ENCODE assay signal across 9 mouse cellular contexts in the genomic region with DNA sequence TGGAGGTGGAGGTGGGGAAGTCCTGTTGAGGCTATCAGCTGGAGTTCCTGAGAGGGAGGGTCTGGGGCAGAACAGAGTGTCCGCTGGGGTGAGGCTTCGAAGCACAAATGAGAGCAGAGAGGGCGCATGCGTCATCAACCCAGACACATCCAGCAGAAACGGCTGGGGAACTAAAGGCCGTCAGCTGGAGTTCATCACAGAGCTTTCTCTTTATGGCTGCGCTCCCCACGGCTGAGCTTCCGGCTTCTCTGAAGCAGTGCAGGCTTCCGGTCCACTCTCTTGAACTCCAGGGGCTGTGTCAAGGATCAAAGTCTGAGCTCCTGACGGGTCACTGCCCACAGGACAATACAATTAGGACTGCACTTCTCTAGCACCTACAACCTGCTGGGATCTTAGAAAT. TPM values are rescaled to one million over a fixed set of nuclear protein-coding genes. Genes with fewer than 3 reads are reported as not detected.
DNase-seq lines count a peak whose midpoint lies in the region; ATAC-seq and TF ChIP-seq lines count a peak whose summit lies in the region.
"Had no signal": no experiment of that assay in that cellular context is flagged by ENCODE, and none has a peak within 500 bp of the region (broad histone marks: within the 10 kb centered on the region; RNA-seq: fewer than 3 reads in every experiment).

No protein-coding gene starts in this region.

- peak overlapping the region; percentile 33; the same call in 1 of the 2 replicates for H3K27ac ChIP-seq in MEL (ENCODE audit: control insufficient read depth, low read depth, low read length)
- peak overlapping the region; percentile 35; the same call in 1 of the 2 replicates for H3K27ac ChIP-seq in heart, postnatal 0 days (ENCODE audit: low read depth)
- peak overlapping the region; percentile 78; the same call in 1 of the 2 replicates for H3K27ac ChIP-seq in kidney, postnatal 0 days
- H3K27ac ChIP-seq in stomach, embryonic 16.5 days (ENCODE audit: low read length), result peak overlapping the region; percentile 46; the same call in 1 of the 2 replicates

- TF ChIP-seq CTCF in MEL (IDR thresholded peaks at IDR 0.05 in 2 of 3, conservative IDR thresholded peaks at IDR 0.05 in 1 of 3; ENCODE audit: control insufficient read depth in 1 of 3, insufficient read depth in 1 of 3, low read depth in 2 of 3, low read length in 3 of 3, poor library complexity in 1 of 3, severe bottlenecking in 1 of 3), result no peak
- TF ChIP-seq CTCF in heart, postnatal 0 days (IDR thresholded peaks at IDR 0.05; ENCODE audit: low read depth), result no peak
- TF ChIP-seq CTCF in kidney, postnatal 0 days (IDR thresholded peaks at IDR 0.05; ENCODE audit: low read depth), result no peak

- TF ChIP-seq EP300 in MEL (IDR thresholded peaks at IDR 0.05; ENCODE audit: low read depth in 1 of 2, low read length in 2 of 2), result no peak
- TF ChIP-seq EP300 in heart, postnatal 0 days (IDR thresholded peaks at IDR 0.05; ENCODE audit: low read depth), result no peak

- peak overlapping the region; percentile 38 for H3K4me2 ChIP-seq in heart, postnatal 0 days (ENCODE audit: low read depth, low read length)
- H3K4me2 ChIP-seq in kidney, postnatal 0 days (ENCODE audit: low read length), result peak overlapping the region; percentile 36
- peak overlapping the region; percentile 48 for H3K4me2 ChIP-seq in stomach, embryonic 16.5 days (ENCODE audit: low read depth, low read length)

- no peak for TF ChIP-seq RAD21 in MEL (IDR thresholded peaks at IDR 0.05; ENCODE audit: low read depth, low read length)

- peak overlapping the region; percentile 71 for H3K9ac ChIP-seq in MEL (ENCODE audit: control insufficient read depth, low read depth, low read length, poor library complexity, severe bottlenecking)
- H3K9ac ChIP-seq in heart, postnatal 0 days (replicated peaks; ENCODE audit: low read depth, low read length), result no peak overlapping the region; the same call in 1 of the 2 replicates
- H3K9ac ChIP-seq in kidney, postnatal 0 days (ENCODE audit: low read depth, low read length), result 0 out of 2 replicates have a peak overlapping the region, but pooled peaks have one; percentile 4
- peak overlapping the region; percentile 60 for H3K9ac ChIP-seq in stomach, embryonic 16.5 days (ENCODE audit: low read length)

- peak in 1 of 2 experiments; percentile 29; a peak in 1 of 4 replicates for TF ChIP-seq POLR2A in MEL (IDR thresholded peaks at IDR 0.05; ENCODE audit: control insufficient read depth in 1 of 2, insufficient read depth in 1 of 2, low read depth in 1 of 2, low read length in 2 of 2, poor library complexity in 1 of 2)

- DNase-seq in MEL (ENCODE audit: low read depth, low spot score), result peak; percentile 69
- DNase-seq in embryo, embryonic 11.5 days (ENCODE audit: low read depth, low spot score), result peak; percentile 68
- DNase-seq in heart, postnatal 0 days (ENCODE audit: low spot score), result peak; percentile 72
- peak; percentile 96 for DNase-seq in kidney, postnatal 0 days (ENCODE audit: low spot score)
- no peak for DNase-seq in left cerebral cortex, postnatal 4 days
- DNase-seq in frontal cortex, postnatal 14 days (ENCODE audit: low spot score in 2 of 2), result no peak

- no peaks in the 10 kb centered on the region for H3K36me3 ChIP-seq in MEL (ENCODE audit: control insufficient read depth in 1 of 2, insufficient read depth in 2 of 2, low read length in 2 of 2)
- no peaks in the 10 kb centered on the region for H3K36me3 ChIP-seq in heart, postnatal 0 days (replicated peaks; ENCODE audit: control insufficient read depth, insufficient read depth, low read length)
- H3K36me3 ChIP-seq in kidney, postnatal 0 days (ENCODE audit: insufficient read depth, low read length), result no peaks in the 10 kb centered on the region
- H3K36me3 ChIP-seq in megakaryocyte, embryonic 14.5 days (replicated peaks; ENCODE audit: low read length), result no peaks in the 10 kb centered on the region
- no peaks in the 10 kb centered on the region for H3K36me3 ChIP-seq in stomach, embryonic 16.5 days (ENCODE audit: control insufficient read depth, insufficient read depth, low read length)

- H3K4me3 ChIP-seq in MEL (ENCODE audit: control insufficient read depth in 1 of 2, insufficient read depth in 1 of 2, low read depth in 2 of 2, low read length in 2 of 2), result peak overlapping the region; percentile 52 to 76
- H3K4me3 ChIP-seq in heart, postnatal 0 days (ENCODE audit: low read depth, low read length), result peak overlapping the region; percentile 20
- no peak overlapping the region for H3K4me3 ChIP-seq in kidney, postnatal 0 days (replicated peaks; ENCODE audit: low read depth, low read length)
- H3K4me3 ChIP-seq in megakaryocyte, embryonic 14.5 days (replicated peaks), result peak overlapping the region; percentile 86
- H3K4me3 ChIP-seq in stomach, embryonic 16.5 days (replicated peaks; ENCODE audit: low read length), result peak overlapping the region; percentile 27

- ATAC-seq in heart, postnatal 0 days (ENCODE audit: insufficient read depth, low read depth), result peak; percentile 59
- peak; percentile 83 for ATAC-seq in kidney, postnatal 0 days (replicated peaks; ENCODE audit: low FRiP score, low read depth)
- ATAC-seq in stomach, embryonic 16.5 days (ENCODE audit: insufficient read depth, low FRiP score), result peak; percentile 85

- no peaks in the 10 kb centered on the region for H3K4me1 ChIP-seq in MEL (ENCODE audit: control insufficient read depth in 1 of 2, insufficient read depth in 2 of 2, low read length in 2 of 2)
- H3K4me1 ChIP-seq in heart, postnatal 0 days (ENCODE audit: control insufficient read depth, insufficient read depth), result peaks cover 15% of the 10 kb centered on the region
- H3K4me1 ChIP-seq in kidney, postnatal 0 days (replicated peaks; ENCODE audit: insufficient read depth, low read length), result peaks cover 8% of the 10 kb centered on the region; the same call in 1 of the 2 replicates
- peaks cover 21% of the 10 kb centered on the region for H3K4me1 ChIP-seq in megakaryocyte, embryonic 14.5 days
- peaks cover 15% of the 10 kb centered on the region for H3K4me1 ChIP-seq in stomach, embryonic 16.5 days (ENCODE audit: control insufficient read depth, insufficient read depth, low read length)

- intact Hi-C loops in left cerebral cortex, postnatal 4 days (cut with DNase I), result no loop called here

- no peaks in the 10 kb centered on the region for H3K9me3 ChIP-seq in MEL (replicated peaks; ENCODE audit: insufficient read depth, low read length)
- no peaks in the 10 kb centered on the region for H3K9me3 ChIP-seq in heart, postnatal 0 days (replicated peaks; ENCODE audit: control insufficient read depth, low read length)
- no peaks in the 10 kb centered on the region for H3K9me3 ChIP-seq in kidney, postnatal 0 days (replicated peaks; ENCODE audit: low read length)
- H3K9me3 ChIP-seq in megakaryocyte, embryonic 14.5 days, result 0 out of 2 replicates have a peak, but pooled peaks cover under 1% of the 10 kb centered on the region
- H3K9me3 ChIP-seq in stomach, embryonic 16.5 days (replicated peaks; ENCODE audit: control insufficient read depth, low read length), result no peaks in the 10 kb centered on the region

- WGBS in heart, postnatal 0 days, result 3% methylated on average over 11 of the region's 11 CpGs
- 0% methylated on average over 11 of the region's 11 CpGs for WGBS in kidney, postnatal 0 days
- 1% methylated on average over 11 of the region's 11 CpGs for WGBS in stomach, embryonic 16.5 days

- peaks cover 3 to 8% of the 10 kb centered on the region in 2 experiments; a peak in 3 of 4 replicates for H3K27me3 ChIP-seq in MEL (ENCODE audit: control insufficient read depth in 1 of 2, insufficient read depth in 2 of 2, low read length in 2 of 2)
- H3K27me3 ChIP-seq in heart, postnatal 0 days (ENCODE audit: control insufficient read depth, insufficient read depth, low read length), result peaks cover 4% of the 10 kb centered on the region; the same call in 1 of the 2 replicates
- no peaks in the 10 kb centered on the region for H3K27me3 ChIP-seq in kidney, postnatal 0 days (ENCODE audit: insufficient read depth, low read length)
- H3K27me3 ChIP-seq in megakaryocyte, embryonic 14.5 days (replicated peaks), result peaks cover 66% of the 10 kb centered on the region
- H3K27me3 ChIP-seq in stomach, embryonic 16.5 days (ENCODE audit: control insufficient read depth, insufficient read depth, low read length), result no peaks in the 10 kb centered on the region

- H3K79me2 ChIP-seq in MEL (ENCODE audit: control insufficient read depth, insufficient read depth, low read length, poor library complexity), result no peaks in the 10 kb centered on the region; the same call in 1 of the 2 replicates

RNA-seq across cellular contexts. Expression of a gene that starts 5.5 kb away (rescaled TPM):
- total RNA-seq in MEL (2012; rRNA removed), result 1.0 and 1.3 TPM in 2 replicates
- polyA plus RNA-seq in MEL (2012; ENCODE audit: insufficient read depth in 1 of 2, insufficient read length in 2 of 2, low read depth in 1 of 2, low replicate concordance in 2 of 2, missing spikeins in 1 of 2), result 1 to 10 TPM in 1 of 2 experiments, not detected in 1; 6.9 TPM
- total RNA-seq in heart, postnatal 0 days (2014; rRNA removed; ENCODE audit: low replicate concordance), result 6.2 and 17.9 TPM in 2 replicates
- polyA plus RNA-seq in heart, postnatal 0 days (2015; fragmentation: Nextera tagmentation; extraction: Ambion mirVana), result 4.2 and 4.7 TPM in 2 replicates
- 17.1 and 19.1 TPM in 2 replicates for polyA plus RNA-seq in kidney, postnatal 0 days (2015; fragmentation: Nextera tagmentation; extraction: Ambion mirVana)
- polyA plus RNA-seq in megakaryocyte, embryonic 14.5 days (2012; ENCODE audit: insufficient read depth, low replicate concordance), result 0.35 TPM in 1 of 2 replicates, not detected in the other
- polyA plus RNA-seq in stomach, embryonic 16.5 days (2015; fragmentation: Nextera tagmentation; extraction: Ambion mirVana), result 16.9 TPM in 2 replicates
- 10 to 100 TPM; 20.6 to 23.8 TPM for total RNA-seq in left cerebral cortex, postnatal 4 days (2021)

RNA-seq across cellular contexts. Expression of a gene that starts 13.1 kb away (rescaled TPM):
- total RNA-seq in MEL (2012; rRNA removed), result 8.2 and 9.7 TPM in 2 replicates
- polyA plus RNA-seq in MEL (2012; ENCODE audit: insufficient read depth in 1 of 2, insufficient read length in 2 of 2, low read depth in 1 of 2, low replicate concordance in 2 of 2, missing spikeins in 1 of 2), result 10 to 100 TPM in 1 of 2 experiments, not detected in 1; 13.3 TPM
- total RNA-seq in heart, postnatal 0 days (2014; rRNA removed; ENCODE audit: low replicate concordance), result 3.5 and 3.6 TPM in 2 replicates
- polyA plus RNA-seq in heart, postnatal 0 days (2015; fragmentation: Nextera tagmentation; extraction: Ambion mirVana), result 2.3 and 2.7 TPM in 2 replicates
- polyA plus RNA-seq in kidney, postnatal 0 days (2015; fragmentation: Nextera tagmentation; extraction: Ambion mirVana), result 3.7 and 4.7 TPM in 2 replicates
- 7.5 and 22.4 TPM in 2 replicates for polyA plus RNA-seq in megakaryocyte, embryonic 14.5 days (2012; ENCODE audit: insufficient read depth, low replicate concordance)
- 14.0 and 14.2 TPM in 2 replicates for polyA plus RNA-seq in stomach, embryonic 16.5 days (2015; fragmentation: Nextera tagmentation; extraction: Ambion mirVana)
- 1 to 10 TPM; 1.1 to 2.1 TPM for total RNA-seq in left cerebral cortex, postnatal 4 days (2021)

RNA-seq across cellular contexts. Expression of a gene that starts 42.0 kb away (rescaled TPM):
- not detected in 2 replicates for total RNA-seq in MEL (2012; rRNA removed)
- under 1 TPM in 1 of 2 experiments, not detected in 1; 0.13 TPM for polyA plus RNA-seq in MEL (2012; ENCODE audit: insufficient read depth in 1 of 2, insufficient read length in 2 of 2, low read depth in 1 of 2, low replicate concordance in 2 of 2, missing spikeins in 1 of 2)
- total RNA-seq in heart, postnatal 0 days (2014; rRNA removed; ENCODE audit: low replicate concordance), result not detected in 2 replicates
- polyA plus RNA-seq in heart, postnatal 0 days (2015; fragmentation: Nextera tagmentation; extraction: Ambion mirVana), result not detected in 2 replicates
- polyA plus RNA-seq in kidney, postnatal 0 days (2015; fragmentation: Nextera tagmentation; extraction: Ambion mirVana), result not detected in 2 replicates
- 0.29 TPM in 1 of 2 replicates, not detected in the other for polyA plus RNA-seq in megakaryocyte, embryonic 14.5 days (2012; ENCODE audit: insufficient read depth, low replicate concordance)
- polyA plus RNA-seq in stomach, embryonic 16.5 days (2015; fragmentation: Nextera tagmentation; extraction: Ambion mirVana), result not detected in 2 replicates
- under 1 TPM in 1 of 2 experiments, not detected in 1; 0.93 TPM for total RNA-seq in left cerebral cortex, postnatal 4 days (2021)
- polyA plus RNA-seq: cortical plate, adult 2 months had no signal

RNA-seq across cellular contexts. Expression of a gene that starts 45.8 kb away (rescaled TPM):
- total RNA-seq in MEL (2012; rRNA removed), result 289 and 312 TPM in 2 replicates
- 100 to 1,000 TPM in 1 of 2 experiments, not detected in 1; 349 TPM for polyA plus RNA-seq in MEL (2012; ENCODE audit: insufficient read depth in 1 of 2, insufficient read length in 2 of 2, low read depth in 1 of 2, low replicate concordance in 2 of 2, missing spikeins in 1 of 2)
- 162 and 247 TPM in 2 replicates for total RNA-seq in heart, postnatal 0 days (2014; rRNA removed; ENCODE audit: low replicate concordance)
- 228 and 238 TPM in 2 replicates for polyA plus RNA-seq in heart, postnatal 0 days (2015; fragmentation: Nextera tagmentation; extraction: Ambion mirVana)
- 461 and 485 TPM in 2 replicates for polyA plus RNA-seq in kidney, postnatal 0 days (2015; fragmentation: Nextera tagmentation; extraction: Ambion mirVana)
- polyA plus RNA-seq in megakaryocyte, embryonic 14.5 days (2012; ENCODE audit: insufficient read depth, low replicate concordance), result 173 and 385 TPM in 2 replicates
- polyA plus RNA-seq in stomach, embryonic 16.5 days (2015; fragmentation: Nextera tagmentation; extraction: Ambion mirVana), result 228 and 239 TPM in 2 replicates
- total RNA-seq in left cerebral cortex, postnatal 4 days (2021), result 100 to 1,000 TPM; 183 to 190 TPM

Comparison
In these comparisons a context has a peak if more than half of its experiments do, and no peak if none do; other contexts are left out.
1. DNase-seq: peak in MEL (single experiment), embryo, embryonic 11.5 days (single experiment), heart, postnatal 0 days (single experiment) and kidney, postnatal 0 days (single experiment); none in left cerebral cortex, postnatal 4 days (single experiment) and frontal cortex, postnatal 14 days (0 of 2).
2. Peak in every context shown above with its lines, with median percentiles within 50 percentile points of each other: H3K27ac ChIP-seq, ATAC-seq and H3K4me2 ChIP-seq.